Mouse (Mus musculus) C2C12 (cell line): ENCODE results near the gene Cyp4f14.

Experiments
- CEBPB ChIP-seq: IDR thresholded peaks from one replicate; pipeline ENCODE4 v1.6.1; 2011; ENCODE audit warnings: low read depth, mild to moderate bottlenecking, control low read depth, moderate library complexity
- CTCF ChIP-seq: IDR thresholded peaks from one replicate; pipeline ENCODE4 v1.5.1; 2011; ENCODE audit not compliant: control insufficient read depth, insufficient read depth, insufficient read length
- FOSL1 ChIP-seq: IDR thresholded peaks from one replicate; pipeline ENCODE4 v1.8.0; 2011; ENCODE audit warnings: mild to moderate bottlenecking, low read length; ENCODE audit not compliant: poor library complexity, insufficient read depth, severe bottlenecking
- MAX ChIP-seq: IDR thresholded peaks from one replicate; pipeline ENCODE4 v1.6.1; 2011; ENCODE audit warnings: mild to moderate bottlenecking, control low read depth
- MYOD1 ChIP-seq: IDR thresholded peaks from one replicate; pipeline ENCODE4 v1.6.1; 2011; ENCODE audit warnings: low read depth; ENCODE audit not compliant: control insufficient read depth, insufficient read length
- MYOG ChIP-seq: IDR thresholded peaks from one replicate; pipeline ENCODE4 v1.6.1; 2011; ENCODE audit not compliant: control insufficient read depth, insufficient read length; ENCODE audit errors: extremely low read depth
- USF1 ChIP-seq: IDR thresholded peaks from one replicate; pipeline ENCODE4 v1.6.1; 2011; ENCODE audit warnings: low read depth, mild to moderate bottlenecking, control low read depth, moderate library complexity

DNA sequence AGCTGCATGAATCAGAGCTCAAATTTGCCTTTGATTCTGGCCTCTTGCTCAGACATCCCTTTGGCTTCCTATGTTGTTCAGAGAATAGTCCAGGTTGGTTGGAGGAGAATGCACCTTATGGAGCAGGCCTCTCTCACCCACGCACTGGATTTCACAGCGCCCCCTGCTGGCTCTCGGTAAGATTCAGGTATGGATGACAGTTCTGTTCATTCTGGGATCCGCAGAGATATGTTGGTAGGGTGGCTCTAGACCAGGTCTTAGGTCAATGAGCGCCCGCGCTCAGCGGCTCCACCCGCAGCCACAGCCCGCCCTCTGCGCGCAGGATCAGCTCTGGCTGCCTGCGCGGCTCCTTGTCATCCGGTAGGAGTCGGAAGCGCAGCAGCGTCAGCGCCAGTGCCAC is 11.9 kb downstream of the Cyp4f14 start:
- TF ChIP-seq MYOG = no peak
- no peak for TF ChIP-seq CTCF
- TF ChIP-seq MYOD1 = no peak
- TF ChIP-seq MAX = no peak
- TF ChIP-seq USF1 = no peak
- TF ChIP-seq CEBPB = no peak
- no peak for TF ChIP-seq FOSL1
